ENCODE assay signal across 10 mouse cellular contexts in genomic region chr7:141432186-141432611, GRCm38 (mm10). TPM values are rescaled to one million over a fixed set of nuclear protein-coding genes. Genes with fewer than 3 reads are reported as not detected.
DNase-seq lines count a peak whose midpoint lies in the region; ATAC-seq lines count a peak whose summit lies in the region.
"Had no signal": no experiment of that assay in that cellular context is flagged by ENCODE, and none has a peak within 500 bp of the region (broad histone marks: within the 10 kb centered on the region; RNA-seq: fewer than 3 reads in every experiment).

No protein-coding gene starts in this region.

- H3K4me3 ChIP-seq in limb, embryonic 12.5 days (replicated peaks), result no peak overlapping the region
- H3K4me3 ChIP-seq: embryonic facial prominence, embryonic 15.5 days; limb, embryonic 13.5 days had no signal

- DNase-seq in cerebellum, adult 11-12 months, result peak; percentile 86
- peak; percentile 59 for DNase-seq in kidney, adult 18-20 months
- no peak for DNase-seq in kidney, adult 9 months
- DNase-seq in urinary bladder, postnatal 14 days (ENCODE audit: low spot score), result peak; percentile 45
- no peak for DNase-seq in urinary bladder, postnatal 25 days (ENCODE audit: low spot score)
- DNase-seq in lung, postnatal 14 days, result no peak

- no peak overlapping the region for H3K27ac ChIP-seq in limb, embryonic 12.5 days
- H3K27ac ChIP-seq: embryonic facial prominence, embryonic 15.5 days; limb, embryonic 13.5 days had no signal

- H3K36me3 ChIP-seq in limb, embryonic 12.5 days, result peaks cover 46% of the 10 kb centered on the region

- 0 out of 2 replicates have a peak overlapping the region, but pooled peaks have one; percentile 28 for H3K9ac ChIP-seq in limb, embryonic 12.5 days (replicated peaks)
- H3K9ac ChIP-seq: embryonic facial prominence, embryonic 15.5 days had no signal

- no peak overlapping the region for H3K4me2 ChIP-seq in limb, embryonic 12.5 days
- H3K4me2 ChIP-seq: embryonic facial prominence, embryonic 15.5 days; limb, embryonic 13.5 days had no signal

- no peak for ATAC-seq in cerebellum, adult (ENCODE audit: insufficient number of reproducible peaks, low FRiP score, low TSS enrichment)
- no peak for ATAC-seq in limb, embryonic 12.5 days (ENCODE audit: insufficient number of reproducible peaks, insufficient read depth, low FRiP score, low TSS enrichment, low read depth)

- H3K9me3 ChIP-seq in limb, embryonic 12.5 days, result no peaks in the 10 kb centered on the region
- H3K9me3 ChIP-seq: embryonic facial prominence, embryonic 15.5 days; limb, embryonic 13.5 days had no signal

- 76% methylated on average over 8 of the region's 8 CpGs for WGBS in limb, embryonic 12.5 days

- H3K27me3 ChIP-seq in limb, embryonic 12.5 days, result no peaks in the 10 kb centered on the region
- H3K27me3 ChIP-seq: embryonic facial prominence, embryonic 15.5 days; limb, embryonic 13.5 days had no signal

- peaks cover 52% of the 10 kb centered on the region for H3K4me1 ChIP-seq in limb, embryonic 12.5 days (replicated peaks)

RNA-seq across cellular contexts. Expression of gene Cend1, which starts 2.9 kb away (rescaled TPM):
- 5.6 and 6.3 TPM in 2 replicates for polyA plus RNA-seq in limb, embryonic 12.5 days (2016; fragmentation: Nextera tagmentation; extraction: Ambion mirVana)

RNA-seq across cellular contexts. Expression of gene Slc25a22, which starts 5.5 kb away (rescaled TPM):
- polyA plus RNA-seq in limb, embryonic 12.5 days (2016; fragmentation: Nextera tagmentation; extraction: Ambion mirVana), result 33.1 and 38.3 TPM in 2 replicates

RNA-seq across cellular contexts. Expression of gene Pidd1, which starts 11.6 kb away (rescaled TPM):
- 16.4 and 19.2 TPM in 2 replicates for polyA plus RNA-seq in limb, embryonic 12.5 days (2016; fragmentation: Nextera tagmentation; extraction: Ambion mirVana)

RNA-seq across cellular contexts. Expression of gene Rplp2, which starts 15.0 kb away (rescaled TPM):
- 1,204 and 1,293 TPM in 2 replicates for polyA plus RNA-seq in limb, embryonic 12.5 days (2016; fragmentation: Nextera tagmentation; extraction: Ambion mirVana)

RNA-seq across cellular contexts. Expression of gene Gatd1, which starts 18.3 kb away (rescaled TPM):
- 60.6 and 63.8 TPM in 2 replicates for polyA plus RNA-seq in limb, embryonic 12.5 days (2016; fragmentation: Nextera tagmentation; extraction: Ambion mirVana)

Comparison
In these comparisons a context has a peak if more than half of its experiments do, and no peak if none do; other contexts are left out.
1. DNase-seq: peak in cerebellum, adult 11-12 months (single experiment), kidney, adult 18-20 months (single experiment) and urinary bladder, postnatal 14 days (single experiment); none in kidney, adult 9 months (single experiment), urinary bladder, postnatal 25 days (single experiment) and lung, postnatal 14 days (single experiment).